Mouse (Mus musculus): ENCODE data around the gene Trim63.

Gene Trim63

DNA sequence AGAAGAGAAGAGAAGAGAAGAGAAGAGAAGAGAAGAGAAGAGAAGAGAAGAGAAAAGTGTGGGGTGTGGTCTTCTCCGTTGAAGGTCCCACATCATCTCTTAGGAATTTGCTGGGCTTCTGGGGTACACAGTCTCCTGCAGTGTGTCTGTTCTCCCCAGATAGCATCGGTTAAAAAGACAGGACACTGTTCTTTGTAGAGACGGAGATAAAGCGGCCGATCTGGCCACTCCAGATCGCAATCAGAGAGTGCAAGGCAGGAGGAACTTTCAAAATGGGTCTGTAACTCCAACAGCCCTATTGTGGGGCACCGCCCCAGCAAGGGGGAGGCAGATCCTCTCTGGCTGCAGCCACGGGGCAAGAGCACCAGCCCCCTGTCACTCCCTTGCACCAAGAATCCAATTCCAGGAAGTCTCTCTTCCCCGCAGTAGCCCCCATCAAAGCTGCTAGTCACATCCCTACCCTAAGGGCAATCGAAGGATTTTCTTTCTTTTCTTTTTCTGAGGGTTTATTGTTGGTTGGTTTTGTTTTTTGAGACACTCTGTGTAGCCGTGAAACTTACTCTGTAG is 27.4 kb downstream of the Trim63 start:
- ATAC-seq (ENCODE audit: low TSS enrichment), result no peak

DNA sequence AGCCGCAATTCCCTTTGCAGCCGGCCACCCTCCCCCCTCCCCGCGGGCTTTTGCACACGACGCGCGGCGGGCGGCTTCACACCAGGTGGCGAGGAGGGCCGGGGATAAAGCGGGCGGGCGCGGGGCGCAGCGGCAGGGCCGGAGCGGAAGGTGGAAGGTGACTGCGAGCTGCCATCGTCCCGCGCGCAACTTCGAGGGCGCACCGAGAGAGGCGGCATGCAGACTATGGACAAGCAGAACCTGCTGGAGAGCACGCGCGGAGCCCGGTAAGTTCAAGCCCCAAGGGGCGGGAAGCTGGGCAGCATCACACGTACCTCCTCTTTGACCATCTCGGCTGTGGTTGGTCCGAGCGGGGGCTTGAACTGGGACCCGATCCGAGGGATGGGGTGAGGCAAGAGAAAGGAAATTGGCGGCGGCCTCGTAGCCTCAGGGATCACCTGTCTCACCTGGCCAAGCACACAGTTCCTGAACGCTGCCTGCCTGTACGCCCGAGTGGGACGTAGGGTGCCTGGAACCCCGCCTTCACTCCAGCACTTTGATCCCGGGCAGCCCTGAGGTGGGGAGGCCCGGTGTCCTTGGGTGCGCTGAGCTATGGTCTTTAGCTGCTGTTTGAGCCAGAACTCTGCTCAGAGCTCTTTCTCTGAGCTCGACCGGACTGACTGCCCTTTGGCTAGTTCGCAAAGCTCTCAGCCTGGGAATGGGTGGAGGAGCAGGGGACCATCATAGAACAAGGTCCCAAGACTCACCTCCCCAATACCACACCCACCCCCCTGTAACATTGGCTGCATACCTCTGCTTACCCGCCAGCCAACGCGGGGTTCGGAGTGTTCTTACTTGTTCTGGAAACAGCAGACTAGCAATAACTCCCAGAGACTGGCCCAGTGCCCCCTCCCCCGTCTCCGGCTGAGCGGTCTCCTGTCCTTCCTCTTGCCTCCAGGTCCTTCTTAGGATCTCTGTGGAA is 28.4 kb downstream of the Trim63 start, which contains the start of gene Slc30a2:
Gene Slc30a2 (plus strand): TSS at position 111 of the 961 bp plus-strand sequence.
- ATAC-seq (ENCODE audit: low TSS enrichment), result no peak

GRCm38 (mm10) chr4:134344620-134345019 is 29.7 kb downstream of the Trim63 start:
- ATAC-seq (ENCODE audit: low TSS enrichment), result no peak

DNA sequence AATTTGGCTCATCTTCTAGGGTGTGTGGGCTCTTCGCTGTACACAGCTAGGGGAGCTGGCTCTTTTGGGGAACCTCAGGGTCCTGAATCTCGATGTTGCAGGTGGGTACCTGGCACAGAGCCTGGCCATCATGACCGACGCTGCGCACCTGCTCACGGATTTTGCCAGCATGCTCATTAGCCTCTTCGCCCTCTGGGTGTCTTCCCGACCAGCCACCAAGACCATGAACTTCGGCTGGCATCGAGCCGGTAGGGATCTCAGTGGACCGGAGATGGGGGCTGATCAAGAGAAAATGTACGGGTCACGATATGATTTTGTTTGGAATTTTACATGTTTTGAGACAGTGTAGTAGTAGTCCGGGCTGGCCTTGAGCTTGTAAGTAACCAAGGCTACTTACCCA is 30.9 kb downstream of the Trim63 start:
- no peak for ATAC-seq (ENCODE audit: low TSS enrichment)

GRCm38 (mm10) chr4:134348078-134348477 is 33.2 kb downstream of the Trim63 start:
- ATAC-seq (ENCODE audit: low TSS enrichment), result no peak

- ATAC-seq (ENCODE audit: low TSS enrichment), result no peak
These were observed 33.6 kb downstream of the Trim63 start for GRCm38 (mm10) chr4:134348545-134348944.

DNA sequence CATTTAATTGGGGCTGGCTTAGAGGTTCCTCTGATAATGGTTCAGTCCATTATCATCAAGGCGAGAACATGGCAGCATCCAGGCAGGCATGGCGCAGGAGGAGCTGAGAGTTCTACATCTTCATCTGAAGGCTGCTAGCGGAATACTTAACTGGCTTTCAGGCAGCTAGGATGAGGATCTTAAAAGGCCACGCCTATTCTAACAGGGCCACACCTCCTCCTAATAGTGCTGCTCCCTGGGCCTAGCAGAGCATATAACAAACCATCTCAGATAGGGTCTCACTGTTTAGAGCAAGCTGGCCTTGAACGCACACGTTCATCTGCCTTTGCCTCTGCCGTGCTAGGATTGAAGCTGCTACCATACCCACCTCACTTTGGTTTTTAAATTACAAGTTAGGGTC is 34.9 kb downstream of the Trim63 start:
- no peak for ATAC-seq (ENCODE audit: low TSS enrichment)

GRCm38 (mm10) chr4:134350641-134351040 is 35.7 kb downstream of the Trim63 start:
- ATAC-seq (ENCODE audit: low TSS enrichment), result no peak

GRCm38 (mm10) chr4:134351329-134352260 is 36.7 kb downstream of the Trim63 start:
- no peak for ATAC-seq (ENCODE audit: low TSS enrichment)

- no peak for ATAC-seq (ENCODE audit: low TSS enrichment)
These were observed 37.4 kb downstream of the Trim63 start for GRCm38 (mm10) chr4:134352261-134352707.

- no peak for ATAC-seq (ENCODE audit: low TSS enrichment)
These were observed 38.0 kb downstream of the Trim63 start for GRCm38 (mm10) chr4:134352929-134353328.

DNA sequence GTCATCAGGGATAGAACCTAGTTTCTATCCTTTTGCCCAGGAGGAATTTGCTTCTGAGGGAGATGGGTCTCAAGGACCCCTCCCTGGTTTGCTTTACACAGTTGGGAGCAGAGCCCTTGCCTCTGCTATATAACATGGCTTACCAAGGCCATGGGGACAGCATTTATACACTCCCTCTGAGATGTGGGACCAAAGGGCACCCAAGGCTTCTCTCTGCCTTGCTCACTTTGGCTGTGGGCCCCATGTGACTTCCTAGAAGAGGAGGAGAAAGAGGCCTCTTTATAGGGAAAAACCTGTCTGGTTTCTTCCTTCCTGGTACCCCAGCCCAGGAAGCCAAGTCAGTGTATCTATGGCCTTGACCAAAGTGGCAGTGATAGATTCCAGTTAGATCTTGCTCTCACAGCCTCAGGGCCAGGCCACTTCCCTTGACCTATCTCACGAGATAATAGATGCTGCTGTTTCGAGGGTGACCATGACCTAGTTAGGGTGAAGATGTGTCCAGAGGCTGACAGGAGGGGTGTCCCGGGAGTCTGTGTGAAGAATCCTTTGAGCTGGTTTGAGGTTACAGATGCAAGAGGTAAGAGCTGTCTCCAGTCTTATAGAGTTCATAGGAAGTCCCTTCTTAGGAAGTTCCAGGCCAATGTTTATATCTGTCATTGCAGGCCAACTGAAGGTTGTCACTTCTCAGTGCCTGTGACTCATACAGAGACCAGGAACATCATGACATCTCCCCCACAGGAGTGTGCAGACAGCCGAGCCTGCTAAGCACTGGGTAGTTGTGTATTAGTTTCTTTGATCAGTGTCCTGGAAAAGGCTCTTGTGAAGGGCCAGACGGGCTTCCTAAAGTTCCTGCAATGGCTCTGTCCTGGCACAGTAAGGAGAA is 38.8 kb downstream of the Trim63 start:
- ATAC-seq (ENCODE audit: low TSS enrichment), result no peak

GRCm38 (mm10) chr4:134355841-134356452 is 41.0 kb downstream of the Trim63 start:
- ATAC-seq (ENCODE audit: low TSS enrichment), result no peak

DNA sequence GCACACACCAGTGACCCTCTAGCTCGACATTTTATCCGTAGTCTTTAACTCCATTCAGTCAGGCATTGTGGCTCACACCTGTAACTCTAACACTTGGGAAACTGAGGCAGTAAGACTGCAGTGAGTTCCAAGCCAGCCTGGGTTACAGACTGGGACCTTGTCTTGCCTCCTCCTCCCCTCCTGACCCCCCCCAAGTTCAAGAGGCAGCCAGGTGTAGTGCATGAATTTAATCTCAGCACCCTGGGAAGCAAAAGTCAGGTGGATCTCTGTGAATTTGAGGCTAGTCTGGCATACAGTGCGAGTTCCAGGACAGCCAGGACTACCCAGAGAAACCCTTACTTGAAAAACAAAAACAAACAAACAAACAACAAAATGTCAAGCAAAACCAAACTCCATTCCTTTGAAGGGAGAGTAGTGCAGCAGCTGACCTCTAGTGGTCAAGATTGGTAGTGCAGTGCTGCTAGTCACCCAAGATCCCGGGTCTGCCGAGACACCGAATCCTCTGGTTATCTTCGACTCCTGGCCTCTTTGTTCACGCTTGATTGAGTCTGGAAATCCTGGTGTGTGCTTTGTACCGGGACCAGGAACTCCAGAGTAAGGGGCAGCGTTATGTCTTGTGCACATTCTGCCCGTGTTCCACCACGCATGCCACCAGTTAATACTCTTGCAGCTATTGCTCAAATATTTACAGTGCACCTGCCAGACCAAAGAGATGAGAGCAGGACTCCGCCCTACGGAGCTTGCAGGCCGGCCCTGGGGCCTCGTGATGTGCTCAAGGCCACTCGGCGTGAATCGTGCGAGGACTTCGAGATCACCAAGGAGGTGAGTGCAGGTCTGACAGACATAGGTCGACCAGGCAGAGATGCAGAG is 41.9 kb downstream of the Trim63 start:
- peak; percentile 48; the same call in 1 of the 2 replicates for ATAC-seq (ENCODE audit: low TSS enrichment)

- no peak for ATAC-seq (ENCODE audit: low TSS enrichment)
These were observed 42.5 kb downstream of the Trim63 start for GRCm38 (mm10) chr4:134357461-134357771.

DNA sequence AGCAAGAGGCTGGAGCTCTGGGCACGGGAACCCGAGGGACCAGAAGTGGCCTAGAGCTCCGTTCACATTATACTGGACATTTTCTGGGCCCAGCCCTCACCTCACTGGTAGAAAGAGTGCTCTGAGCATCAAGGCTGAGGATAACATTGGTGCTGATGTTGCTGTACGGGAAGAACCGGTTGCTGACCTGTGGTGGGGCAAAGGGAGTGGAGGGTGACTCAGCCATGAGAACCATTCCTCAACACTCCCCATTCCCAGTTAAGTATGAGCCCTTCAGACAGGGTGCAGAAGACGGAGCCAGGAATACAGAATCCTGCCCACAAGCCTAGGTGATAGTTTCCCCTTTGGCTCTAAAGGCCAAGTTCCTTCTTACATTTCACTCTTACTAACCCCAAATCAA is 44.7 kb downstream of the Trim63 start:
- ATAC-seq (ENCODE audit: low TSS enrichment), result no peak

- ATAC-seq (ENCODE audit: low TSS enrichment), result no peak
These were observed 46.3 kb downstream of the Trim63 start for GRCm38 (mm10) chr4:134361215-134361614.

DNA sequence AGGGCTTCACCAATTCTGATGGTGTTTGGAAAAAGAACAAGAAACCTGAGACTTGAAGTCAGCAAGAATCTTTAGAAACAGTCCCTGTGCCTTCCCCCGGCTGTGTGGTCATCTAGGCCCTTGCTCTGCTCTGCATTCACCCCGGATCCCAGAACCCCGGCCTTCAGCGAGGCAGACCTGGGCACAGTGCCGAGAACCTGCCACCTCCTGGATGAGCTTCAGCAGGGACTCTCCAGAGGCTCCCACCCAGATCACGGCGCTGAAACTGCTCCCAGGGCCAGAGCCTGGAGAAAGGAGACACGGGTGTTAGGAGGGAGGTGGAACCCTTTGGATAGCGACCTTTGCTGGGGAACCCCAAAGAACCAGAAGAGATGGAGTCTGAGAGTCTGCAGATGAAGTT is 47.2 kb downstream of the Trim63 start:
- ATAC-seq (ENCODE audit: low TSS enrichment), result no peak

DNA sequence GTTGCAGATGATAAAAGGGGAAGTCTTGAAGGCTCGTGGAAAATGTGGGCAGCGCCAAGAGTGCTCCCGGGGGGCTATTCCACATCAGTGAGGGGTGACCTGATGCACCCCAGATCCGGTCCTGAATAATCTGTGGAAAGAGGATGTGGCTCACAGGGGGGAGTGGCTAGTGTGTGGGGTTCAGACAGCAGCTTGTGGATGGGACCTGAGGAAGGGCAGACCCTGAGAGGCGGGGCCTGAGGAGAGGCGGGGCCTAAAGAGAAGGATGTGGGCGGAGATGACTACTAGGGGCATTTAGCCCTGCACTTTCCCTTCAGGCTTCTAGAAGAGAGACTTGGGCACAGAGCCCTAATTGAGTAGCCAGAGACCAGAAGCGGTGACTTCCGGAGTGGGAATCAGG is 47.7 kb downstream of the Trim63 start:
- ATAC-seq (ENCODE audit: low TSS enrichment), result no peak

- no peak for ATAC-seq (ENCODE audit: low TSS enrichment)
These were observed 50.4 kb downstream of the Trim63 start for GRCm38 (mm10) chr4:134365280-134365679.
